Mouse (Mus musculus): ENCODE data around the gene Susd2.

GRCm38 (mm10) chr10:75600189-75600730 lies 43.5 kb downstream of the Susd2 start:
- TF ChIP-seq CTCF (IDR thresholded peaks at IDR 0.05; ENCODE audit: low read depth): no peak
- no peak for TF ChIP-seq EP300 (IDR thresholded peaks at IDR 0.05; ENCODE audit: low read depth)
